Mouse (Mus musculus) fat pad, adult 2 months (tissue): ENCODE measurements at regions not wholly inside any gene's neighbourhood (a gene's known extent, or its start where the extent isn't known, plus 50 kb on each side); places are given as distances from the start of the nearest gene placed in this dataset.

Experiments
- DNase-seq: peaks from one replicate; pipeline ENCODE4 v3.0.0-alpha.2; 2011; ENCODE audit warnings: low read depth, low spot score; ENCODE audit errors: extremely low read depth

- DNase-seq: no peak
These were observed 425.6 kb downstream of the Adgrl2 start for GRCm38 (mm10) chr3:148564716-148565115.

GRCm38 (mm10) chr3:148561211-148561610, 429.1 kb downstream of the Adgrl2 start:
- no peak for DNase-seq

GRCm38 (mm10) chr3:148559752-148560460, 430.4 kb downstream of the Adgrl2 start:
- peak; percentile 59 for DNase-seq

GRCm38 (mm10) chr3:148558592-148559157, 431.7 kb downstream of the Adgrl2 start:
- DNase-seq: peak; percentile 63

- DNase-seq: no peak
These were observed 435.0 kb downstream of the Adgrl2 start for GRCm38 (mm10) chr3:148555324-148555723.

- DNase-seq: no peak
These were observed 439.6 kb downstream of the Adgrl2 start for GRCm38 (mm10) chr3:148550716-148551115.

GRCm38 (mm10) chr3:148544929-148545328, 445.4 kb downstream of the Adgrl2 start:
- no peak for DNase-seq

- DNase-seq: no peak
These were observed 448.1 kb downstream of the Adgrl2 start for GRCm38 (mm10) chr3:148542217-148542616.

GRCm38 (mm10) chr3:148537669-148538271, 452.6 kb downstream of the Adgrl2 start:
- DNase-seq: no peak

- DNase-seq: no peak
These were observed 460.5 kb downstream of the Adgrl2 start for GRCm38 (mm10) chr3:148529893-148530292.

GRCm38 (mm10) chr3:148510381-148510780, 480.0 kb downstream of the Adgrl2 start:
- no peak for DNase-seq

GRCm38 (mm10) chr3:148504928-148505327, 485.4 kb downstream of the Adgrl2 start:
- DNase-seq: peak; percentile 31

- no peak for DNase-seq
These were observed 486.9 kb downstream of the Adgrl2 start for GRCm38 (mm10) chr3:148503432-148503831.

- peak; percentile 97 for DNase-seq
These were observed 488.6 kb downstream of the Adgrl2 start for GRCm38 (mm10) chr3:148501801-148502200.

- DNase-seq: no peak
These were observed 493.7 kb downstream of the Adgrl2 start for GRCm38 (mm10) chr3:148496672-148497071.

- DNase-seq: no peak
These were observed 499.1 kb downstream of the Adgrl2 start for GRCm38 (mm10) chr3:148491287-148491686.

GRCm38 (mm10) chr3:148489201-148489600, 501.2 kb downstream of the Adgrl2 start:
- DNase-seq: no peak

GRCm38 (mm10) chr3:148487949-148488348, 502.4 kb downstream of the Adgrl2 start:
- DNase-seq: no peak

GRCm38 (mm10) chr3:148475862-148476261, 514.5 kb downstream of the Adgrl2 start:
- DNase-seq: no peak

GRCm38 (mm10) chr3:148472943-148473444, 517.4 kb downstream of the Adgrl2 start:
- no peak for DNase-seq

GRCm38 (mm10) chr3:148465456-148465855, 524.9 kb downstream of the Adgrl2 start:
- DNase-seq: no peak

GRCm38 (mm10) chr3:148462791-148463190, 527.6 kb downstream of the Adgrl2 start:
- DNase-seq: no peak
